8 mouse cellular contexts compared by ENCODE assay signal in genomic region chr13:3636797-3637196, GRCm38 (mm10). TPM values are rescaled to one million over a fixed set of nuclear protein-coding genes. Genes with fewer than 3 reads are reported as not detected.
A peak's percentile ranks its signal among the peaks of the same experiment; 100 is the strongest.
DNase-seq lines count a peak whose midpoint lies in the region; ATAC-seq lines count a peak whose summit lies in the region.

No protein-coding gene starts in this region.

- H3K27me3 ChIP-seq in forebrain, embryonic 15.5 days = peaks cover 3% of the 10 kb centered on the region; the same call in 1 of the 2 replicates

- ATAC-seq in inflammation-experienced regulatory T-cells, adult 6 months = peak; percentile 69
- ATAC-seq in forebrain, embryonic 15.5 days (replicated peaks) = no peak

- intact Hi-C loops in left cerebral cortex, postnatal 10 days (cut with DNase I) = no loop called here

- no peak overlapping the region for H3K4me3 ChIP-seq in forebrain, embryonic 15.5 days

- no peaks in the 10 kb centered on the region for H3K9me3 ChIP-seq in forebrain, embryonic 15.5 days

- H3K4me2 ChIP-seq in forebrain, embryonic 15.5 days (replicated peaks) = no peak overlapping the region

- peaks cover 3% of the 10 kb centered on the region; the same call in 1 of the 2 replicates for H3K4me1 ChIP-seq in forebrain, embryonic 15.5 days

- WGBS in forebrain, embryonic 15.5 days = 60% methylated on average over 11 of the region's 11 CpGs

- no peak overlapping the region for H3K27ac ChIP-seq in forebrain, embryonic 15.5 days (replicated peaks)

- H3K9ac ChIP-seq in forebrain, embryonic 15.5 days (replicated peaks) = no peak overlapping the region

- peak; percentile 34 for DNase-seq in urinary bladder, postnatal 25 days (ENCODE audit: low spot score)
- DNase-seq in urinary bladder, adult 2 months (ENCODE audit: low spot score) = no peak
- peak; percentile 52 for DNase-seq in lung, postnatal 14 days
- peak; percentile 53 for DNase-seq in thymus, postnatal 14 days
- DNase-seq in left cerebral cortex, postnatal 10 days (ENCODE audit: extremely low spot score in 1 of 2, low spot score in 2 of 2) = no peak
- no peak for DNase-seq in layer of hippocampus, adult 11-12 months (ENCODE audit: low spot score)

- no peaks in the 10 kb centered on the region for H3K36me3 ChIP-seq in forebrain, embryonic 15.5 days

RNA-seq across cellular contexts. Expression of gene Asb13, which starts 3.0 kb away (rescaled TPM):
- 19.5 and 20.6 TPM in 2 replicates for polyA plus RNA-seq in urinary bladder, adult 2 months (2012; rRNA removed)
- 10 to 100 TPM; 24.3 to 37.2 (median 25.1) TPM for polyA plus RNA-seq in inflammation-experienced regulatory T-cells, adult 6 months (2017; shearing (Covaris generic))
- 13.1 and 17.6 TPM in 2 replicates for polyA plus RNA-seq in forebrain, embryonic 15.5 days (2015; fragmentation: Nextera tagmentation; extraction: Ambion mirVana)
- total RNA-seq in left cerebral cortex, postnatal 10 days (2021) = 10 to 100 TPM; 29.4 to 32.2 TPM

RNA-seq across cellular contexts. Expression of gene Fam208b, which starts 25.9 kb away (rescaled TPM):
- polyA plus RNA-seq in urinary bladder, adult 2 months (2012; rRNA removed) = 14.1 and 16.1 TPM in 2 replicates
- polyA plus RNA-seq in inflammation-experienced regulatory T-cells, adult 6 months (2017; shearing (Covaris generic)) = 10 to 100 TPM; 14.9 to 29.4 (median 24.8) TPM
- polyA plus RNA-seq in forebrain, embryonic 15.5 days (2015; fragmentation: Nextera tagmentation; extraction: Ambion mirVana) = 18.9 and 21.3 TPM in 2 replicates
- 10 to 100 TPM; 28.0 to 28.4 TPM for total RNA-seq in left cerebral cortex, postnatal 10 days (2021)

Comparison
In these comparisons a context has a peak if more than half of its experiments do, and no peak if none do; other contexts are left out.
1. DNase-seq: peak in urinary bladder, postnatal 25 days (single experiment), lung, postnatal 14 days (single experiment) and thymus, postnatal 14 days (single experiment); none in urinary bladder, adult 2 months (single experiment), left cerebral cortex, postnatal 10 days (0 of 2) and layer of hippocampus, adult 11-12 months (single experiment).